Mouse (Mus musculus): ENCODE results near the gene Eps8l3.

DNA sequence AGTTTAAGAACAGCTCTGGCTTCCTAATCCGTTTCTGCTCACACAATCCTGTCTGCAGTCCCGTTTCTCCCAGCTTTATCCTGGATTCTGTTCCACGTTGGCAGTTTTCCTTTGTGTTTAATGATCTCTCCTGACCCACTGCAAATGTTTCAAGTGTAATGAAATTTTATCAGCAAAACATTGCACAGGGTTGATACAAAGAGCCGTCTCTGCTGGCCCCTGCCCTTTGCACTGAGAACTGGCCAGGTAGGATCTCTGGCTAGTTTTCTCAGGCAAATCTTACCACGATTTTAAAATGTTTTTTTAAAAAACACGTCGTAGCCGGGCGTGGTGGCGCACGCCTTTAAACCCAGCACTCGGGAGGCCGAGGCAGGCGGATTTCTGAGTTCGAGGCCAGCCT lies 39.6 kb downstream of the Eps8l3 start:
- TF ChIP-seq CTCF (conservative IDR thresholded peaks at IDR 0.05; ENCODE audit: insufficient read depth, insufficient read length, low read depth, low read length), result no peak
- TF ChIP-seq POLR2A (IDR thresholded peaks at IDR 0.05; ENCODE audit: low read depth, low read length), result no peak
